11 mouse cellular contexts compared by ENCODE assay signal in genomic region chr6:121171102-121171501, GRCm38 (mm10). TPM values are rescaled to one million over a fixed set of nuclear protein-coding genes. Genes with fewer than 3 reads are reported as not detected.
A peak's percentile ranks its signal among the peaks of the same experiment; 100 is the strongest.
DNase-seq lines count a peak whose midpoint lies in the region; ATAC-seq and TF ChIP-seq lines count a peak whose summit lies in the region.
"Had no signal": no experiment of that assay in that cellular context is flagged by ENCODE, and none has a peak within 500 bp of the region (broad histone marks: within the 10 kb centered on the region; RNA-seq: fewer than 3 reads in every experiment).

No protein-coding gene starts in this region.

- H3K4me3 ChIP-seq in heart, embryonic 12.5 days: no peak overlapping the region
- no peak overlapping the region for H3K4me3 ChIP-seq in lung, postnatal 0 days (ENCODE audit: low read depth, low read length)
- H3K4me3 ChIP-seq: intestine, embryonic 15.5 days; midbrain, embryonic 15.5 days had no signal

- H3K27ac ChIP-seq in heart, embryonic 12.5 days (ENCODE audit: poor library complexity, severe bottlenecking): peak overlapping the region; percentile 29; the same call in 1 of the 2 replicates
- H3K27ac ChIP-seq in lung, postnatal 0 days (ENCODE audit: low read length): no peak overlapping the region
- H3K27ac ChIP-seq: intestine, embryonic 15.5 days; midbrain, embryonic 15.5 days had no signal

- intact Hi-C loops in gastrocnemius, postnatal 14 days (cut with DNase I; ENCODE audit: low total_unique reads): no loop called here

- DNase-seq in gastrocnemius, adult 8-10 months (ENCODE audit: low spot score in 2 of 2): peak; percentile 43 to 77
- no peak for DNase-seq in gastrocnemius, postnatal 14 days
- peak; percentile 33 to 68 for DNase-seq in adrenal gland, adult 18-20 months (ENCODE audit: low spot score in 2 of 2)
- DNase-seq in lung, postnatal 0 days (ENCODE audit: low spot score): no peak
- DNase-seq in left cerebral cortex, adult 8-10 months (ENCODE audit: low spot score in 2 of 2): no peak
- DNase-seq in embryo, embryonic 10.5 days (ENCODE audit: low spot score): no peak
- DNase-seq in layer of hippocampus, adult 9-11 months: no peak

- H3K27me3 ChIP-seq in heart, embryonic 12.5 days (replicated peaks): no peaks in the 10 kb centered on the region
- H3K27me3 ChIP-seq in lung, postnatal 0 days (replicated peaks; ENCODE audit: insufficient read depth, low read length): 0 out of 2 replicates have a peak, but pooled peaks cover 4% of the 10 kb centered on the region
- H3K27me3 ChIP-seq: intestine, embryonic 15.5 days; midbrain, embryonic 15.5 days had no signal

- TF ChIP-seq EP300 in lung, postnatal 0 days (IDR thresholded peaks at IDR 0.05): no peak

- TF ChIP-seq CTCF in lung, postnatal 0 days (IDR thresholded peaks at IDR 0.05): no peak

- 0 out of 2 replicates have a peak, but pooled peaks have one; percentile 33 for ATAC-seq in heart, embryonic 12.5 days (ENCODE audit: insufficient number of reproducible peaks, low FRiP score)
- peak; percentile 38 for ATAC-seq in lung, postnatal 0 days
- ATAC-seq: forebrain, embryonic 14.5 days; intestine, embryonic 15.5 days; midbrain, embryonic 15.5 days had no signal

- no peaks in the 10 kb centered on the region for H3K36me3 ChIP-seq in heart, embryonic 12.5 days
- no peaks in the 10 kb centered on the region for H3K36me3 ChIP-seq in lung, postnatal 0 days (ENCODE audit: insufficient read depth, low read length)
- H3K36me3 ChIP-seq: intestine, embryonic 15.5 days; midbrain, embryonic 15.5 days had no signal

- H3K9me3 ChIP-seq in heart, embryonic 12.5 days (replicated peaks): no peaks in the 10 kb centered on the region
- H3K9me3 ChIP-seq in lung, postnatal 0 days (ENCODE audit: low read length): no peaks in the 10 kb centered on the region
- H3K9me3 ChIP-seq: intestine, embryonic 15.5 days; midbrain, embryonic 15.5 days had no signal

- WGBS in heart, embryonic 12.5 days: 57% methylated on average over 6 of the region's 6 CpGs
- 30% methylated on average over 6 of the region's 6 CpGs for WGBS in lung, postnatal 0 days

- H3K4me1 ChIP-seq in heart, embryonic 12.5 days (replicated peaks): peaks cover 26% of the 10 kb centered on the region
- H3K4me1 ChIP-seq in lung, postnatal 0 days (ENCODE audit: insufficient read depth, low read depth, low read length): no peaks in the 10 kb centered on the region

- no peak overlapping the region for H3K4me2 ChIP-seq in heart, embryonic 12.5 days
- no peak overlapping the region for H3K4me2 ChIP-seq in lung, postnatal 0 days (replicated peaks; ENCODE audit: low read depth, low read length)
- H3K4me2 ChIP-seq: intestine, embryonic 15.5 days; midbrain, embryonic 15.5 days had no signal

- H3K9ac ChIP-seq in heart, embryonic 12.5 days: no peak overlapping the region
- no peak overlapping the region for H3K9ac ChIP-seq in lung, postnatal 0 days (replicated peaks; ENCODE audit: low read depth)
- H3K9ac ChIP-seq: intestine, embryonic 15.5 days; midbrain, embryonic 15.5 days had no signal

RNA-seq across cellular contexts. Expression of gene Pex26, which starts 12.4 kb away (rescaled TPM):
- 1 to 10 TPM; 2.7 to 3.9 (median 3.5) TPM for total RNA-seq in gastrocnemius, adult 8-10 months (2022)
- total RNA-seq in gastrocnemius, postnatal 14 days (2021): 1 to 10 TPM; 2.7 to 3.5 TPM
- 10 to 100 TPM; 11.1 to 11.6 TPM for total RNA-seq in adrenal gland, adult 18-20 months (2021)
- polyA plus RNA-seq in heart, embryonic 12.5 days (2016; fragmentation: Nextera tagmentation; extraction: Ambion mirVana): 6.1 and 6.5 TPM in 2 replicates
- polyA plus RNA-seq in lung, postnatal 0 days (2015; fragmentation: Nextera tagmentation; extraction: Ambion mirVana): 5.9 and 6.2 TPM in 2 replicates
- 10 to 100 TPM; 14.2 to 17.0 (median 14.8) TPM for total RNA-seq in left cerebral cortex, adult 8-10 months (2022)

RNA-seq across cellular contexts. Expression of gene Tuba8, which starts 39.4 kb away (rescaled TPM):
- total RNA-seq in gastrocnemius, adult 8-10 months (2022): 100 to 1,000 TPM; 231 to 245 (median 239) TPM
- 100 to 1,000 TPM; 149 to 227 TPM for total RNA-seq in gastrocnemius, postnatal 14 days (2021)
- total RNA-seq in adrenal gland, adult 18-20 months (2021): 10 to 100 TPM in 1 of 2 experiments, 1 to 10 TPM in 1; 9.7 to 22.9 TPM
- 0.42 and 0.55 TPM in 2 replicates for polyA plus RNA-seq in heart, embryonic 12.5 days (2016; fragmentation: Nextera tagmentation; extraction: Ambion mirVana)
- 12.1 and 13.9 TPM in 2 replicates for polyA plus RNA-seq in lung, postnatal 0 days (2015; fragmentation: Nextera tagmentation; extraction: Ambion mirVana)
- total RNA-seq in left cerebral cortex, adult 8-10 months (2022): 10 to 100 TPM in 3 of 4 experiments, 1 to 10 TPM in 1; 9.2 to 13.6 (median 10.5) TPM

RNA-seq across cellular contexts. Expression of gene Mical3, which starts 40.3 kb away (rescaled TPM):
- total RNA-seq in gastrocnemius, adult 8-10 months (2022): 10 to 100 TPM; 55.7 to 68.0 (median 57.4) TPM
- total RNA-seq in gastrocnemius, postnatal 14 days (2021): 10 to 100 TPM; 45.6 to 53.0 TPM
- 10 to 100 TPM; 35.7 to 46.0 TPM for total RNA-seq in adrenal gland, adult 18-20 months (2021)
- 37.4 and 39.5 TPM in 2 replicates for polyA plus RNA-seq in heart, embryonic 12.5 days (2016; fragmentation: Nextera tagmentation; extraction: Ambion mirVana)
- polyA plus RNA-seq in lung, postnatal 0 days (2015; fragmentation: Nextera tagmentation; extraction: Ambion mirVana): 12.6 and 12.8 TPM in 2 replicates
- total RNA-seq in left cerebral cortex, adult 8-10 months (2022): 100 to 1,000 TPM; 105 to 113 (median 110) TPM

Comparison
In these comparisons a context has a peak if more than half of its experiments do, and no peak if none do; other contexts are left out.
1. DNase-seq: peak in gastrocnemius, adult 8-10 months (2 of 2) and adrenal gland, adult 18-20 months (2 of 2); none in gastrocnemius, postnatal 14 days (single experiment), lung, postnatal 0 days (single experiment), left cerebral cortex, adult 8-10 months (0 of 2), embryo, embryonic 10.5 days (single experiment) and layer of hippocampus, adult 9-11 months (single experiment).
2. RNA of gene Tuba8, which starts 39.4 kb away (total RNA-seq): 231 to 245 TPM in gastrocnemius, adult 8-10 months and 149 to 227 TPM in gastrocnemius, postnatal 14 days; 9.7 to 22.9 TPM in adrenal gland, adult 18-20 months and 9.2 to 13.6 TPM in left cerebral cortex, adult 8-10 months; every median in the first group is over 4 times any median in the second.